Mouse (Mus musculus) neural tube, embryonic 10.5 days (tissue): Measurements from ENCODE around the gene Gm4559.
"Not testable (repeated sequence)": the region's sequence is repeated elsewhere in the genome, so short reads cannot be mapped to it uniquely, and the experiment has no call there.

ENCODE experiments used
- DNase-seq: peaks from one replicate; pipeline ENCODE4 v3.0.0-alpha.2; 2017; ENCODE audit warnings: low spot score; ENCODE audit errors: extremely low spot score

Gm4559 gene

DNA sequence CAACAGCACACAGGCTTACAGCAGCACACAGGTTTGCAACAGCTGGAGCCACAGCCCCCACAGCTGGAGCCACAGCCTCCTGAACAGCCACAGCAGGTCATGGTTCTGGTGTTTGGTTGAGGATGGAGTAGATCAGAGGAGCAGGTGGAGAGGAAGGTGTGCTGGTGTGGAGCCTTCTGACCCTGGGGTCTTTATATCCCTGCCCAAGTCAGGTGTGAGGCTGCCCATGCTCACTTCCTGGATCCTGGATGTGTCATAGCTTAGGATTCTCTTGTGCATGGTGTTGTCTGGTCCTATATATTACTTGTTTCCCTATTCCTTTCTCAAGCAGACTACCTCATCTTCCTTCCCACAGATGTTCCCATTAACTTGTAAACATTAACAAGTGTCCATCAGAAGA, at the start of gene Gm4559:
Gene Gm4559 (minus strand): TSS at position 101 of the 400 bp plus-strand sequence.
- DNase-seq: not testable (repeated sequence)

DNA sequence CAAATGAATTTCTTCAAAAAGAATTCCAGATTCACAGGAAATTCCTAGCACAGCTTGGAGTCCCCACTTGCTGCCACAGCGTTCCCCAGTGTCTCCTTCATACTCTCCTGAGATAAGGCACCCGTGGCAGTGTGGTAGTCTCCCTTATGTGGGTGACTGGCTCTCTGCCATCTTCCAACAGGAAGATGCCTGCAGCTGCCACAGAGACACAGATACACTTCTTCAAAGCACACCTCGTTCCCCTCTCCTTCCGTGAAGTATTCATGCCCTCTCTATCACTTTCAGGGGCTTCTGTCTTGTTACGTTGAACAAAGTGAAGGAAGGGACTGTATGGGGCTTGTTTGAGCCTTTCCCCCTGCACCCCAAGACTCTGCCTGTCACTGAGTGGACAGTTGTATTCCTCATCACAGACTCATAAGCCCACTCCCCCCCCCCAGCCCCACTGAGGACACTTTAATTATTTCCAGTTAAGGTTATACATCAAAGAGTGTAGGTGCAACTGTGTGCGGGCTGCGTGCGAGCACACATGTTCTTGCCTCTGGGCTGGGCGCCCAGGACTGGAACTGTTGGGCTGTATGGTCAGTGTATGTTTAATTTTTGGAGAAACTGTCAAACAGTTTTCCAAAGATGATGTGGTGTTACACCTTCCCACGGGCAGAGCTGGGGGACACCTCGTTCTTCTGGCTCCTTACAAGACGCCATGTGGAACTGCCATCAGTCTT, 49.4 kb upstream of the Gm4559 start:
- DNase-seq: no peak

DNA sequence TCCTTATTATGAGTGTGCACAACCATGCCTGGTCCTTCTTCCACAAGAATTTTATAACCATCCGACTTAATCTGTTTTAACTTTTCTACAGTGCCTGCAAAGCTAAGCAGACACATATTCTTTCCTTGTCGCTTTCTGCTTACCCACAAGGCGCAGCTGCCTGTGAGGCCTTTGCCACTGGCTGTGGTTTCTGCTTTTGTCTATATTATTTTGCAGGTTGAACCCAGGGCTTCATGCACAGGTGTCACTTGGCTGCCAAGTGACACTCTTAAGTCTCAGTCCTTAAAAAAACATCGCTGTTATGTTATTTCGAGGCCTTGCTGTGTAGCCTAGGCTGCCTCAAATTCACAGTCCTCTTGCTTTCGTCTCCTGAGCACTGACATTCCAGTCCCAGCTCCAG, 48.5 kb upstream of the Gm4559 start:
- no peak for DNase-seq

DNA sequence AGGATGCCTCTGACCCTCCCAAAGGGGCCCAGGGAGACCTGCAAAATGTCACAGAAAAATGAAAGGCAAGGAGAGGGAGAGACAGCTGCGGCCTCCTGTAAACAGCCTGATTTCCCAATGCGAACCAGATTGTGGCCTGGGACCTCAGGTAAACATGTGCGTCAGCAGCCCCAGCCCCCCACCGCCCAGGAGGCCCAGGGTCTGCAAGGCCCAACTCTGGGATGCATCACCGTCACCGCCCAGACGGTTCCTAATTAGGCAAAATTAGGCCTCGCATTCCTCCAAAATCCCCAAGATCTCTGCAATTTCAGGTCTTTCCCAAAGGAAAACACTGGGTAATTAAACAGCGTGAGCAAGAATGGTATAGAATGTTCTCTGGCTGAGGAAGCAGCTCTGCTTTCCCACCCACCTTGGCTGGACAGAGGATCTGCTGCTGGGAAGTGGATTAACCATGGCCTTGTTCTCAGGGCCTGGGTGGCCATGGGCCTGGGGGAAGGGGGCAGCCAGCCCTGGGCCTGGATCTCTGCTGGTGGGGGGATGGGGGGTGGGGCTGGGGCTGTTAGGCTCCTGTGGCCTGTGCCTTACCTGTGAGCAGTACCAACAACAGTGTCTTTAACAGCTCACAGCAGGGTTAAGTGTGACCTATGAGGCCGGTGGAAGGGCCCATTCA, 47.6 kb upstream of the Gm4559 start:
- DNase-seq: not testable (repeated sequence)

DNA sequence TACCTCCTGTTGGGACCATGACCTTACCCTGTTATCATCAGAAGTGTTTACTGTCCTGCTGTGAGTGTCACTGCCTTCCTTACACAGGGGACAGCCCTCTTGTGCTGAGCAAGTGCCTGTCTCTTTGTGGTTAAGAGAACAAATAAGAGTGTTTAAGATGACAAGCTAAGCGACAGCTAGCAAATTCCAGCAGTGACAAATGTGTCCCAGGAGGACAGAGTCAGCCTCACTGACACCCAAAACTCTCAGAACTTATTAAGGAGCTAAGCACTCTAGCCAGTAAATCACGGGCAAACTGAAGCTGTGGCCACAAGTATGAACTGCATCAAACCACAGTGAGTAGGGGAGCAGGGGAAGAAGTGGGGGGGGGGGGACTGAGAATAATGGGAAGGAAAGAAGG, 46.7 kb upstream of the Gm4559 start:
- DNase-seq: no peak

DNA sequence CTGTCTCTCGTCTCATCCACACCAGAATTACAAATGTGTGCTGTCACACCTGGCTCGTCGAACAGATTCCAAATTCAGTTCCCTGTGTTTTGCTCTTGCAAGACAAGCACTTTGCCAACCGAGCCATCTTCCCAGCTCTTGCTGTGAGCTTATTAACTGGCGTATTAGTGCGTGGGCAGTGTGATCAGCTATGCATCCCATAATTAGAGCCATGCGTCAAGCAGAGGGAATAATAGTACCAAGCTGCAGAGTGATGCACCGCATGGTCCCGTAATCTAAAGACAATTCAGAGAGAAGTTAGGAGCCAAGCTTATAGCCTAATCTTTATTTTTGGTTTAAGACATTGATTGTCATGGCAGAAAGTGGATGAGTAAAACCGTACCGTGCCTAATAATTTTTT, 45.0 kb upstream of the Gm4559 start:
- DNase-seq: no peak

DNA sequence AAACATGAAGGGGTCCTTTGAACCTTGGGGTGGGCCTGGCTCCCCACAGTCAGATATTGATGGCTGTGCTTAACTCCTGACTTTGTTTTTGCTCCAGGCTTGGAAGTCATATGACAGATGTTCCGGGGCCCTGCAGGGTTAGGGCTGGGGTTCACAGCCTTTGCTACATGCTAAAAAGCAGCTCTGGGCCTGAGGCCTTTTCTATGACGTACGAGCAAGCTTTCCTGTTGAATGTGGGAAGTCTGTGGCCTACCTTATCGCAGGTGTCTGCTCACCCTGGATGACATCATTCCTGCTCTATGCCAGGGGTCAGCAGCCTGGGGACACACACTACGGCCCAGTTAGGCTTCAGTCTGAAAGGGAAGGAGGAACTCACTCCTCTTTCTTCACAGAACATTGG, 43.1 kb upstream of the Gm4559 start:
- DNase-seq: no peak

DNA sequence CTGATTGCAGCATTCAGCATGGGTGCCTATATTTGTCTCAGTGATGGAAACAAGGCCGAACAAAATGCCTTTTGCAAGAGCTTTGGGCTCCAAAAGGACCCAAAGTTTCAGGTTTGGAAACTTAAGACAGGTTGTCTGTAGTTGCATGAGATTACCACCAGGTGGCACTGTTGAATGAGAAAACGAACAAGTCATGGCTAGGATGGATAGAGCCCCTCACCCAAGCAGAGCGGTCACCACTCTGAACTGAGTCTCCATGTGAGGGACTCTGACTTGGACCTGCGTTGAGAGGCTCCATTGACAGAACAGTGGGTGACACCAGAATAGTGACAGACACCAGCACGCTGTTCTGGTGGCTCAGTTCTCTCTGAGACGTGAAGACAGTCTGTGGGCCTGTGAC, 42.4 kb upstream of the Gm4559 start:
- peak; percentile 55 for DNase-seq

DNA sequence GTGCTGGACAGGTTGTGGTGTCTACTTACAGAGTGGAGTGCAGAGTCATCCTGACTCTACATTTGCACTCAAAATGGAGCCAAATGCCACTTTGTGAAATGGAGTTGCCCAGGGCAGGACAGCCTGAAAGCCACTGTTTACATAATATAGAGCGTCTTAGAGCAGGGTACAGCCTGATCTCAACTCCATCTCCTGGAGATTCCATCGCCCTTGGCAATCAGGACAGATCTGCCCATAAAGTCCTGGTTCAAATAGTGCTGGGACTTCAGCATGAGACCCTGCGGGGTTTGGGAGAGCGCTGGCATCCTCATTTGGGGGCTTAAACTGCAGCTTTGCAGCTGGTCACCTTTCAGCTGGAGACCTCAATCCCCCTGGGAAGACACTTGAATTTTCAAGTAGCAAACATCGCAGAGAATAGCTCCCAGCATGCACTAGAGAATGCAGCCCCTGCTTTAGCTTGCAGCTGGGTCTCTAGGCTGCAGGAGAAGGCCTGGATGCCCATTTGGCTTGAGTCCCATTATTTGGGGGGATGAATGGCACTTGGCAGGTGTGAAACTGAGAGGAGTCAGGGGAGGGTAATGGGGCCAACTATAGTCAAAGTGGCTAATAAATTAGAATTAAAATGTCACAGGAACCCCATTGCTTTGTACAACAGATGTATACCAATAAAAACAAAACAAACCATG, 40.6 kb upstream of the Gm4559 start:
- DNase-seq: no peak

DNA sequence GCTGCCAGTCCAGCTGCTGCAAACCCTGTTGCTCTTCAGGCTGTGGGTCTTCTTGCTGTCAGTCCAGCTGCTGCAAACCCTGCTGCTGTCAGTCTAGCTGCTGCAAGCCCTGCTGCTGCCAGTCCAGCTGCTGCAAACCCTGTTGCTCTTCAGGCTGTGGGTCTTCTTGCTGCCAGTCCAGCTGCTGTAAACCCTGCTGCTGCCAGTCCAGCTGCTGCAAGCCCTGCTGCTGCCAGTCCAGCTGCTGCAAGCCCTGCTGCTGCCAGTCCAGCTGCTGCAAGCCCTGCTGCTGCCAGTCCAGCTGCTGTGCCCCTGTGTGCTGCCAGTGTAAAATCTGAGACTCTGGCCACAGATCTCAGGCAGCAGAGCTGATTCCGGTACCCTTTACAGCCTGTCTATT, 29.8 kb upstream of the Gm4559 start:
- DNase-seq: not testable (repeated sequence)

DNA sequence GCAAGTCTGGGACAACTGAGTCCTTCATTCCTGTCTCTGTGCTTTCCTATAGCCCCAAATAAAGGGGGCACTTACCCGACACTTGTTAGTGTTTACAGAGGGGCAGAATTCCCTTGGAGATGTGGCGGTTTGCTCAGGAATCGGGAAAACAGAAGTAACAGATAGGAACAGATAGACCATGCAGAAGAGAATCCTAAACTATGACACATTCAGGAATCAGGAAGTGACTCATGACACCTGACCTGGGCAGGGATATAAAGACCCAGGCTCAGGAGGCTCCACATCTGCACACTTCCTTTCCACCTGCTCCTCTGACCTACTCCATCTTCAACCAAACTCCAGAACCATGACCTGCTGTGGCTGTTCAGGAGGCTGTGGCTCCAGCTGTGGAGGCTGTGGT, 29.1 kb upstream of the Gm4559 start, which contains the start of gene Krtap5-4:
Gene Krtap5-4 (plus strand): TSS at position 301 of the 400 bp plus-strand sequence.
- no peak for DNase-seq

DNA sequence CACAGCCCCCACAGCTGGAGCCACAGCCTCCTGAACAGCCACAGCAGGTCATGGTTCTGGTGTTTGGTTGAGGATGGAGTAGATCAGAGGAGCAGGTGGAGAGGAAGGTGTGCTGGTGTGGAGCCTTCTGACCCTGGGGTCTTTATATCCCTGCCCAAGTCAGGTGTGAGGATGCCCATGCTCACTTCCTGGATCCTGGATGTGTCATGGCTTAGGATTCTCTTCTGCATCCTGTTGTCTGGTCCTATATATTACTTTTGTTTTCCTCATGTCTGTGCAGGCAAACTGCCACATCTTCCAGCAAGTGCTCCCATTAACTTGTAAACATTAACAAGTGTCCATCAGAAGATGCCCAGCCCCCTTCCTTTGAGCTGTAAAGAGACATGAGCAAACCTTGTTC, 22.9 kb upstream of the Gm4559 start, which contains the start of gene Krtap5-1:
Gene Krtap5-1 (minus strand): TSS at position 101 of the 400 bp plus-strand sequence.
- DNase-seq: not testable (repeated sequence)

DNA sequence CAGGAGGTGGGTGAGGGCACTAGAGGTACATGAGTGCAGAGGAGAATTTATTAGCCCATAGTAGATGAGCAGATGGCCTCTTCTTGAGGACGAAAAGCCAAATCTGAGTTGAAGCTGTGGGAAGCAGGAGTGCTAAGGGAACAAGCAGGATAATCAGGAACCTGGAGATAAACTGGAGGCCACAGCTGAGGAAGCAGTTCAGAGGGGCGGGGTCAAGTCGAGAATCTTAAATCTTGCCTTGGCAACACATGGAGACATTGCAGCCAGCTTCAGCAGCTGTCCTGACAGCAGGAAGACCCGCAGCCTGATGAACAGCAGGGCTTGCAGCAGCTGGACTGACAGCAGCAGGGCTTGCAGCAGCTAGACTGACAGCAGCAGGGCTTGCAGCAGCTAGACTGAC, 21.9 kb upstream of the Gm4559 start:
- DNase-seq: not testable (repeated sequence)

DNA sequence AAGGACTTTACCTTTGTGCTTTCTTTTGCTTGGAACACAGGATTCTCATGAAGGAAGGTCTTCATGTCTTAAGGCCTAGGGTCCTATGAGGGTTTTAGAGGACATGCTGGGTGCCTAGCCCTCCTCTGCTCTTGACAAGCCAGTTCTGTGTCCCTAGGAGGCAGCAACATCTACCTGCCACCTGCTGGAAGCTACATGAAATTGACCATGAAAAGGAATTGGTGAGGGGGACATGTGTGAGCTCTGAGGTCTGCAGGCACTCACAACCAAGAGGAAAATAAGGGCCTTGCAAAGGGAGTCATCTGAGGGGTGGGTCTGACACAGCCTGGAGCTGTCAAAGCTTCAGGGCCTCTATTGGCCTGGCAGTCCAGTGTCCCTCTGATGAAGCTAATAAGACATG, 21.3 kb upstream of the Gm4559 start:
- DNase-seq: no peak

DNA sequence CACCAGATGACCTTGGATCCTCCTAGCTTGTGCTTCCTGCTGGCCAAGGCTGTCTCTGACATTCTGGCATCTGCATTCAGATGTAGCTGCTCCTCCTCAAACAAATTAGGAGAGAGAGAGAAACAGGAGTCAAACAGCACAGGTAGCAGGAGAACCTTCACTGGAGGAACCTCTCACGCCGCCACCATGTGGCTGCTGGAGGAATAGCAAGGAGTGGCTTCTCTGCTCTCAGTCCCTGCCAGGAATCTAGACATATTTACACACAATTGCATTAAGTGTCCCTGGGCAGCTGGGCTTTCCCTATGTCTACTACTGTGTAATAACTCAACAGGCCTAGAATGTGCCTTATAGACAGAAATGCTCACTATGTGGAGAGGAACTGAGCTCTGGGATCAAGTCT, 19.7 kb upstream of the Gm4559 start:
- DNase-seq: peak; percentile 37

DNA sequence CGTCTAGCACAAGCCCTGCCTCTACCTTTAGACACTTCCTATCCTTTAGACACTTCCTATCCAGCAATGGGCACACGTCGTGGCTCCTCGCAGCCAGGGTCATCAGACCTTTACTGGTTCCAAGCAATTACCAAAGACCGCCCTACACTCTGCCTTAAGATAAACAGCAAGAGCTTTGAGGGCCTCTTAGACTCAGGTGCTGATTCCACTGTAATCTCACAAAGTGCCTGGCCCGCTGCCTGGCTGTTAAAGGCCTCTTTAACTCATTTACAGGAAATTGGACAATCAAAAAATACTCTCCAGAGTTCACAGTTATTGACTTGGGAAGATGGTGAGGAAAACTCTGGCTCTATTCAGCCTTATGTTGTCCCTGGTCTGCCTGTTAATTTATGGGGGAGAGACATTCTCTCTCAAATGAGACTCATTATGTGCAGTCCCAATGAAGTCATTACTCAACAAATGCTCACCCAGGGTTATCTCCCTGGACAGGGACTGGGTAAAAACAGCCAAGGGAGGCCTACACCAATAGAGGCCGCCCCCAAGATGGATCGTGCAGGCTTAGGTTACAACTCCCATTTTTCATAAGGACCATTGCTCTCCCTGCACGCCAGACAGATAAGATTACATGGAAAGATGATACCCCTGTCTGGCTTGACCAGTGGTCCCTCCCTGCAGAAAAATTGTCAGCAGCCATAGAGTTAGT, 11.9 kb upstream of the Gm4559 start:
- peak; percentile 22 for DNase-seq

DNA sequence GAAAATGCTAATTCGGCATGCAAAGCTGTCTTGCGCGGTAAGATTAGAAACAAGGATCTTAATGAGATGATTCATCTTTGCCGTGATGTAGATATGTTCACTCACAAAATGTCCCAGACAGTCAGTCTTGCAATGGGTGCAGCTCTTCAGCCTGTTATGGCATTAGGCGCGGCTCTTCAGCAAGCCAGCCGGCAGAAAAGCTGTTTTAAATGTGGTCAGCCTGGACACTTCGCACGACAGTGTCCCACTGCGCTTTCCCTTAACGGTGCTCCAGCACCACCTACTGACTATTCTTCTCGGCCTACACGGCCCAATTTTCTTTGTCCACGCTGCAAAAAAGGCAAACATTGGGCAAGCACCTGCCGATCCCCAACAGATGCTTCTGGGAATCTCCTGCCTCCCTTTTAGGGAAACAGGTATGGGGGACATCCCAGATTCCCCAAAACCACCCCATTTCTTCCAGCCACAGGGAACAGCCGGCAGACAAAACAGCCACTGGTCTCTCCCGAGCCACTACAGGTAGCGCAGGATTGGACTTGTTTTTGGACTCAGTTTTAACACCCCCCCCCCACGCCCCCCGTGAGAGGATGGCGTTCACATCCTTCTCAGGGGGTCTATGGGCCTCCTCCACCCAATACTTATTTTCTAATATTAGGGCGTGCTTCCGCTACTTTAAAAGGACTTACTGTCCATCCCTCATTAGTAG, 11.1 kb upstream of the Gm4559 start:
- DNase-seq: peak; percentile 50

DNA sequence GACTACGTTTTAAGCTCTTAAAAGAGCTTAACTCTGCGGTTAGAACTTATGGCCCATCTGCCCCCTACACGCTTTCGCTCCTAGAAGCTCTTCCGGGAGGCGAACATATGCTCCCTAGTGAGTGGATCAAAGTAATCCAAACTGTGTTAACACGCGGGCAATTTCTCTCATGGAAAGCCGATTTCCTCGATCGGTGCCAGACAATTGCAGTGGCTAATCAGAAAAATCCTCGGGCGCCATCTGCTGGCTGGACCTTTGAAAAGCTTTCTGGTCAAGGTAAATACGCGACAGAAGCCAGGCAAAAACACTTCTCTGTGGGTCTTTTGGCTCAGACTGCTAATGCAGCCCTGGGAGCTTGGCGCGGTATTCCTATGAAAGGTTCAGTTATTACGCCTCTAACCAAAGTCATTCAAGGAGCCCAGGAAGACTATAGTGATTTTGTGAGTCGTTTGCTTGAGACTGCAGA, 10.5 kb upstream of the Gm4559 start:
- DNase-seq: peak; percentile 94

DNA sequence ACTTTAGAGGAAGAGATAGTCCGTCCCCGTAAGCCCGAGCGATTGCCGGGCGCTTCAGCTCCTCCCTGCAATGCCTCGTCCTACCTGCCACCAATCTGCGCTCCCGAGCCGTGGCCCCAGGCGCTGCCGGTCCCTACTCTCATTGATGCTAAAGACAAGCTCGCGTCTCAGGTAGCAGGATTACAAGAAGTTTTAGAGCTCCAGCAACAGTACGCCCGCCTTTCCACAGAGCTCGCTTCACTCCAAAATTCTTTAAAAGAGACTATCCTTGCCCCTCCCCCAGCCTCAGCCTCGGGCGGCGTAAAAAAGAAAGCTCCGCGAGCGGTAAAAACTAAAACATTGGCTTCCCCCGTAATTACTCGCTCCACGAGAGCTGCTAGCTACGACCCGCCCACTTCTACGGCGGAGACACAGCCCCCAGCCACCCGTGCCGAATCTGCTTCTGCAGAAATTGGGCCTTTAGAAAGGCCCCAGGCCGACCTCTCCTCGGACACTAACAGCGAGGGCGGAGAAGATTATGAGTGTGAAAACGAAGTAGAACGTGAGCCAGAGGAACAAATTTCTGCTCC, 9.9 kb upstream of the Gm4559 start:
- peak; percentile 83 for DNase-seq

DNA sequence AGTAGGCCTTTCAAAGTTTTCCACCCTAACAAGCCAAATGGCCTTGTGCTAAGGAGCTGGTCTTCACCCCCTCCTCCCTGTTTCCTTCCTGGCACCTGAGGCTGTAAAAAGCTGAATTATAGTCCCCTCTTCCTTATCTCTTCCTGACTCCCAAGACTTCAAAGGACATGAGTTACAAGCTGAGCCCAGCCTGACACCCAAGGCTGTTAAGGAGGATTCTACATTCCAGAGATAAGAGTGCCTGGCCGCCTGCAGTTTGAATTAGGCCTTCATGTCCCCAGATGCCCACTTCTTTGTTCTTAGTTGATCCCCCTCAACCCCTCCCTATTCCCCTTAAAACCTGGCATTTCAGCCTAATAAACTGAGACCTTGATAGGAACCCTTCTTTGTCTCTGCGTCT, 8.7 kb upstream of the Gm4559 start:
- DNase-seq: not testable (repeated sequence)

DNA sequence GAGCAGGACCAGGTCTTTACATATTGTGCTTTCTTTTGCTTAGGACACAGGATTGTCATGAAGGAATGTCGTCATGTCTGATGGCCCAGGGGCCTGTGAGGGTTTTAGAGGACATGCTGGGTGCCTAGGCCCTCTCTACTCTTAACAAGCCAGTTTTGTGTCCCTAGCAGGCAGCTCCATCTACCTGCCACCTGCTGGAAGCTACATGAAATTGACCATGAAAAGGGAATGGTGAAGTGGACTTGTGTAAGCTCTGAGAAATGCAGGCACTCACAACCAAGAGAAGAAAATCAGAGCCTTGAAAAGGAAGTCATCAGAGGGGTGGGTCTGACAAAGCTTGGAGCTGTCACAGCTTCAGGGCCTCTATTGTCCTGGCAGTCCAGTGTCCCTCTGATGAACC, 5.1 kb upstream of the Gm4559 start:
- not testable (repeated sequence) for DNase-seq
